Mouse (Mus musculus) small intestine, adult 2 months (tissue): ENCODE measurements at regions not wholly inside any gene's neighbourhood (a gene's known extent, or its start where the extent isn't known, plus 50 kb on each side); places are given as distances from the start of the nearest gene placed in this dataset.

ENCODE experiments used
- CTCF ChIP-seq: fragments of 200-500 bp; IDR thresholded peaks from 2 replicates; pipeline ENCODE4 v1.5.1; 2012; ENCODE audit warnings: low read depth, mild to moderate bottlenecking, control low read depth, inconsistent platforms, low read length, moderate library complexity, mixed read lengths; ENCODE audit not compliant: insufficient replicate concordance, insufficient read length; ENCODE audit errors: extremely low read depth
- POLR2A ChIP-seq: fragments of 200-500 bp; IDR thresholded peaks from 2 replicates; pipeline ENCODE4 v1.6.1; 2012; ENCODE audit warnings: low read depth, mild to moderate bottlenecking, control low read depth, inconsistent platforms, low read length, moderate library complexity

GRCm38 (mm10) chr4:55613523-55613922 is 81.3 kb upstream of the Klf4 start:
- TF ChIP-seq CTCF (no peak), POLR2A (no peak)
